Mouse (Mus musculus) right cerebral cortex, postnatal 10 days (tissue): ENCODE measurements around the gene Cntn1.

ENCODE experiments used
- DNase-seq, 2 experiments: peaks; one replicate each; pipeline ENCODE4 v3.0.0; 2021; ENCODE audit warnings: low spot score in 2 of 2

Gene Cntn1

GRCm38 (mm10) chr15:92050996-92051352 is at the start of gene Cntn1:
Gene Cntn1, plus strand, starts transcription at chr15:92051165.
- peak; percentile 93 to 95 for DNase-seq

GRCm38 (mm10) chr15:92001431-92001830 is 49.5 kb upstream of the Cntn1 start:
- DNase-seq: no peak

DNA sequence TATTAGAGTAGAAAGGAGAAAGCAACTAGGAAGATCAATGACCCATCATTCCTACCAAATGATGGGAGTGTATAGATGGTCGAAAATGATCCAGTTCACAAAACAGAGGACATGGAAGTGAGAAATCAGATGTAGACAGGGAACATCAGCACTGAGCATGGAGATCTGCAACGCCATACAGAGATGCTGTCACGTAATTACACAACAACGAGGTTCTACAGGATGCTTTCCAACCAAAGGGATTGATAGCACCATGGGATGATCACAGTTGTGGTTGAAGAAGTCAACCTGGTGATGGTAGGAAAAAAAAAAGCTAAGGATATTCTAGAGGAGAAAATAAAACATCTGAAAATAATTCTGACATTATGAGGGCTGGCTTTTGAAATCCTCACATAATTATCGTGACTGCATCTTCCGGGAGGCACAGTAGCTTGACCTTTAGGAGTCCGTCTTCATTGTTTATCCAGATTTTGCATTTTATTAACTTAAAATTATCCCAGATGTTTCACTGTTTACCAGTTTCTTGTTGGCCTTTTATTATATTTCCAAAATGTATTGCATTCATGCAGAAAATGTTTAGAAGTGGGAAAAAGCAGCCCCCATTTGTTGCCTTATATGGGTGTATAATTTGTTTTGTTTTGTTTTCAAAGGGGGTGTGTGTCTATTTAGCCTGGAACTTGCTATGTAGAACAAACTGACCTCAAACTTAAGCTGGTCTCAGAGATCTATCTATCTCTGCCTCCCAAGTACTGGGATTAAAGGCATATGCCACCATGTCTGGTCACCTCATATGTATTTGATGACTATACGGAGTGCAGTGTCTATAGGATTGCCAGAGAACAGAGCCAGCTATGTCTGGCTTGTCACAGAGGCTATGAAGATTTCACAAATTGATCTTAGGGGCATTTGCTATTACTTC is 38.5 kb upstream of the Cntn1 start:
- DNase-seq: no peak

DNA sequence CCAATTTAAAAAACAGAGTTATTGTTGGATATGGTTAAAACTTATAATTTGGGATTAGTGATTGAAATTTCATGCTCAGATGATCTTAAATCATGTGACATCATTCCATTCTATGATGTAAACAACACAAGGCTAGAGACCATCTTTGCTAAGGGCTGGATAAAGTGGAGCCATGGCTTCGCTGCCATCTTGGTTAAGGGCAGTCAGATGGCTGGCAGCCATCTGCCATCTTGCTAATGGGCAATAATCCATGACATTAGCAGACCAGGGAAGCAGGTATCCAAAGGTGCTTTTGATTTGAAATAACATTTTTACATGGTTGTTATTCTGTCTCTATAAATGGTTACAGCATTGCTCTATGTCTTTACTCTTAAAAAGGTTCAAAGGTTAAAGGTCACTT is 16.9 kb upstream of the Cntn1 start:
- DNase-seq: no peak

DNA sequence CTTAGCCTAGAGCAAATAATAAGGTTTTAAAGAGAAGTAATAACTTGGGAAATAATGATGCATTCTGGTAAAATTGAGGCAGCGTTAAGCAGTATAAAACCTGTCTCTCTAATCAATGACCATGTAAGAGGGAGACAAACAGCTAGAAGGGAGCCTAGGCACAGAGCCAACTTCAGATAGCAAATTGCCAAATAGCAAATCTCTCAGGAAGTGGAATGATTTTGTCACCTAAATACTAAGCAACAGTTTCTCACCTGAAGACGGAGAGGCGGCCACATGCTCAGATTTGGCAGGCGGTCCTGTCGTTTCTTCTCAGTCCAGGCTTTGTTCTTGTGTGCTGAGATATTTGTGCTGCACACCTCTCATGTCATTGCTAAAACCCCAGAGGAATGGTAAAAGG is 8.4 kb upstream of the Cntn1 start:
- no peak for DNase-seq

- DNase-seq: peak in 1 of 2 experiments; percentile 32
Measured at GRCm38 (mm10) chr15:92046042-92046441, 4.9 kb upstream of the Cntn1 start.

DNA sequence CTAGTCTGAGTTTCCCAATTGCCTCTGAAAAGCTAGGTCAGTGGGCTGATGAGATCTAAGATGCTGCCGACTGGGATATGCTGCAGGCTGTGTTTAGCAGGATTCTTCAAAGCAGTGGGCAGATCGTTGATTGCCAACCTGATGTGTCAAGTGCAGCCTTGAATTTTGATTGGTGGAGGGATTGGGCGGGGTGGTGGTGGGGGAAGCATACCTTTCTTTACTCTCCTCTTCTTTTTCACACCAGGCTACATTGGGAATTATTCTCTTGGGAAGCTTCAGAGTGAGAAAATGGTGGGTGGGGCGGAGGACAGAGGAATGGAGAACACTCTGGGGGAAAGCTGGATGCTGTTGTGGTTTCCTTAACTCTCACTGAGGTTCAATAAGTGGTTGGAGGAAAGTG is 2.9 kb upstream of the Cntn1 start:
- DNase-seq: no peak

DNA sequence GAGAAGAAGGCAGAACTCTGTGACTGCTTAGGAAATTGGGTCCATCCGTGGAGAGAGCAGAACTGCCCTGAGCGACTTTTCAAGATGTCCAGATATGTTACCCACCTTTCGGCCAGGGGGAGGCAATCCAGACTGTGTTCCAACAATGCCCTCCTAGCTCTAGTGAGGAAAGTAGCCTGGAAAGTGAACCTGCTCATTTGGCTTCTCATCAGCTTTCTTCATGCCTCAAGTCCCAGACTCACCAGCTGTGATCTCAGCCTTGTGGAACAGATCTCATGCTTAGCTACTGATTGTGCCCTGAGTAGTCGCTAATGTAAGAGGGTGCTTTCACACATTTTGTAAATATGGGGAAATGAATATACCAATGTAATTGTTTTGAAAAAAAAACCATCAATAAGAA is 2.4 kb upstream of the Cntn1 start:
- no peak for DNase-seq

- peak; percentile 77 to 81 for DNase-seq
Measured at GRCm38 (mm10) chr15:92051353-92052132, 578 bp downstream of the Cntn1 start.

DNA sequence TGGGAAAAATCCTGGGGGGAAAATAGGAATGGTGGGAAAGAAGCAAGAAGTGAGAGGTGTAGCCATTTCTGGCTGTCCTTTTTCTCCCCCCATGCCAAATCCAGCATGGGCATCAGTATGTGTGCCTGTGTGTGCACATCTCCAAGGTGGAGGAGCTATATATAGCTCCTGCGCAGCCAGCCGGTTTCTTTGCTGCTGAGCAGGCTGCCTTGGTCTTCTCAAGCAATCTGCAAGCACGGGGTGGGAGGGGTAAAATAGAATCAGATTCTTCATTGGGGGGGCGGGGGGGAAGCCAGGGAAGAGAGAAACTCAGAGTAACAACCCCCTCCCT is 1.1 kb downstream of the Cntn1 start:
- DNase-seq: peak; percentile 76 to 84

GRCm38 (mm10) chr15:92057553-92057952 is 6.6 kb downstream of the Cntn1 start:
- no peak for DNase-seq

- no peak for DNase-seq
Measured at GRCm38 (mm10) chr15:92060986-92061385, 10.0 kb downstream of the Cntn1 start.

- DNase-seq: no peak
Measured at GRCm38 (mm10) chr15:92079416-92079815, 28.5 kb downstream of the Cntn1 start.

- DNase-seq: no peak
Measured at GRCm38 (mm10) chr15:92085876-92086275, 34.9 kb downstream of the Cntn1 start.

- no peak for DNase-seq
Measured at GRCm38 (mm10) chr15:92087691-92088286, 36.8 kb downstream of the Cntn1 start.

DNA sequence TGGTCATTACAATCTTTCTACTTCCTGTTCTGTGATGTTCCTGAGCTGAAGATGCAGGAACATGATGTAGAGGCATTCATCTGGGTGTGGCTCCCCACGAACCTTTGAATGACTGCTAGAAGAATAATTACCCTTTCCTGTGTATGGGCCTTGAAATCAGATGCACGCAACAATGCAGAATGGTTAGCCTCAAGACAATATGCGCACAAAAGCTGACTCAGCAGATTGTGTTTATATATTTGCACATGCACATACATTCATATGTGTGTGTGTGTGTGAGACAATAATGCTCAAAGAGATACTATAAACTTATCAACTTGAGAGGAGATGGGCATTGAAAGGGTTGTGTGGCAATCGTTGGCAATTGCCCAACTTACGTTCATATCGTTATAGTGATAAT is 39.8 kb downstream of the Cntn1 start:
- DNase-seq: no peak

GRCm38 (mm10) chr15:92092041-92092440 is 41.1 kb downstream of the Cntn1 start:
- no peak for DNase-seq

DNA sequence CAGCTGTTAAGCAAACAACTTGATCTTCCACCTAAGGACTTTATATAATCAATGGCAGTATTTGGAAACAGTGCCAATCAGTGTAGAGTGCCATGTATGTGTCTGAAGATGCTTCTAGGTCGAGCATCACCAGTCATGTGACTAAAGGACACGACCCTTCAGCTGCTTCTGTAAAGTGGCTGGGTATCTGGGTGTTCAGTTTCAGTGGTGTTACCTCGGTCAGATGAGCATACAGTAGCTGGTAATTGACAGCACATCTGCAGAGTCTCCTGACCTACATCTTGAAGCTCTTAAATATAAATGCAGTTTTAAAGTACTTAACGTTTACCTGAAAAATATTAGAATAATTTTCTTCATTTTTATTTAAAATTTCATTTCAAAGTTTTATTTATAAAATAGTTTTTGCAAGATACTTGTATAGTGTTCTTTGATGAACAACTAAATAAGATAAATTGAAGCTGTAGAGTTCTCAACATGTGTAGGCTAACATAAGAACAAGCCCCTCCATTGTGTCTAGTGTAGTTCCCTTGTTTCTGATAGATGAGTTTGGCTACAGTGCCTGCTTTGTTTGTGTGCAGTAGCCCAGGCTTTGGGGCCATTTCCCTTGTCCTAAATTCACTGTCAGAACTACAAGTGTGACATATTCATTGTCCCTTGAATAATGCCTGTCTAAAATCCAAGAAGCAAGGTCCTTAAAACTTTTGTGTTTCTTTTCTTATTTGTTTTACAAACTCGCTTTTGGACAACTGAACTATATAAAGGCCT is 48.6 kb downstream of the Cntn1 start:
- DNase-seq: no peak

DNA sequence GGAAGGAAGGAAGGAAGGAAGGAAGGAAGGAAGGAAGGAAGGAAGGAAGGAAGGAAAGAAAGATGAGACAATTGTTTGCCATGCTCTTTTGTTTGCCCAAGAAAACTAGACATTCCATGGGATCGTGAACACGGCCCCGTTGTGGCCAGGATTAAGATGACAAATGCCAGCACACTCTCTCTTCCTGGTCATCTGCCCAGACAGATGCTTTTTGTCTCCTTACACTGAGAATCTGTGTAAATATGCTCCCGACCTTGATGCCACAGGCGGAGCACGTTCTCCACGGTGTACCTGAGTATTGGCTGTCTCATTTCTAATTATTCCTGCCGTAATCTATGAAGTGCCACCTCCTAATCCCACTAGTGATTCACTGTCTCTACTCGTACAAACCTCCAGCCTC is 51.0 kb downstream of the Cntn1 start:
- no peak for DNase-seq

DNA sequence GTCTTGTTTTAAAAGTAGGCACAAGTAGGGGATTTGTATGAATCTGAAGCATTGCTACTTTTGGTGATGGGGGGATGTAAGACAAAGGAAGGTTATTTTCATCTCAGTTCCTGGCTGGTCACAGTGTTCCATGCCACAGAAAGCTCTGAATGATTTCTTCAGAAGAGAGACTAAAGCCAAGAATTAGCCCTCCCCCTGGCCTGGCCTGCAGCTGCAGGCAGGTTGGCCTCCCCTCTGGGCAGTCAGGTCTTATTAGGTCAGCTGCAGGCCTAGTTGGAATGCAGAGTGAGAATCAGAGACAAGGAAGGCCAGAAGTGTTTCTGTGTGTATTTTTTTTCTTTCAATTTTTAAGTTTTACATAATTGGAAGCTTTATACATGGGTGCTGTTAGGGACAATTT is 61.5 kb downstream of the Cntn1 start:
- DNase-seq: peak in 1 of 2 experiments; percentile 42

DNA sequence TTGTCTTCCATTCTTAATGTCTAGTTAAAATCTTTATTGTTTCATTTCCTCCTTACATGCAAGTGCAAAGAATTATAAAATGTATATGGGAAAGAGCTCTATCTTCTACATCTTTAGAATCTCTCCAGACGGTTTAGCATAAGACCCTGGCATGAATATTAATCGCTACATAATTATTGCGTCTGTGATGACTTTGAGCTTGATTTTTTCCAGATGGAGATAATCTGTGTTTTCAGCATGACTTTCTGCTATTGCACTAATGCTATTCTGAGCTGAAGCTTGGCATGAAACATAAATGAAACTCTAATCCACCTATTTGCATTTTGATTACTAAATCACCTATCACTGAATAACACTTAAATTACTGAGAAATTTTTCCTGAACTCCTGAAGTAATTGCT is 82.0 kb downstream of the Cntn1 start:
- DNase-seq: no peak

- DNase-seq: no peak
Measured at GRCm38 (mm10) chr15:92134254-92134653, 83.3 kb downstream of the Cntn1 start.
